Mouse (Mus musculus) myocyte (in vitro differentiated cells): ENCODE measurements around the gene Ttll11.

Experiments
- CEBPB ChIP-seq: IDR thresholded peaks from 2 replicates; pipeline ENCODE4 v1.6.1; 2011; ENCODE audit warnings: mild to moderate bottlenecking, moderate library complexity; ENCODE audit not compliant: poor library complexity, insufficient read depth, severe bottlenecking
- E2F4 ChIP-seq: IDR thresholded peaks from one replicate; pipeline ENCODE4 v1.6.1; 2011; ENCODE audit warnings: mild to moderate bottlenecking, control low read depth, moderate library complexity; ENCODE audit not compliant: insufficient read depth
- MAX ChIP-seq: IDR thresholded peaks from one replicate; pipeline ENCODE4 v1.6.1; 2011; ENCODE audit warnings: low read depth, mild to moderate bottlenecking, control low read depth
- MYOD1 ChIP-seq, 3 experiments: IDR thresholded peaks; one replicate each; pipeline ENCODE4 v1.6.1; 2011; ENCODE audit warnings: control low read depth in 2 of 3, low read depth in 2 of 3, mild to moderate bottlenecking in 2 of 3, moderate library complexity in 1 of 3; ENCODE audit not compliant: insufficient read length in 2 of 3, control insufficient read depth in 1 of 3
- MYOG ChIP-seq, 3 experiments: IDR thresholded peaks; one replicate each; pipeline ENCODE4 v1.6.1; 2011; ENCODE audit warnings: control low read depth in 2 of 3, low read depth in 2 of 3, mild to moderate bottlenecking in 2 of 3; ENCODE audit not compliant: insufficient read length in 2 of 3, control insufficient read depth in 1 of 3, insufficient read depth in 1 of 3
- POLR2A ChIP-seq: IDR thresholded peaks from one replicate; pipeline ENCODE4 v1.6.1; 2011; ENCODE audit warnings: low read depth, mild to moderate bottlenecking, control low read depth, moderate library complexity; ENCODE audit not compliant: insufficient read length
- POLR2AphosphoS2 ChIP-seq: IDR thresholded peaks from one replicate; pipeline ENCODE4 v1.6.1; 2011; ENCODE audit warnings: low read depth, control low read depth; ENCODE audit not compliant: insufficient read length
- REST ChIP-seq: IDR thresholded peaks from one replicate; pipeline ENCODE4 v1.6.1; 2011; ENCODE audit warnings: mild to moderate bottlenecking, control low read depth, moderate library complexity; ENCODE audit not compliant: insufficient read depth, insufficient read length
- SRF ChIP-seq: IDR thresholded peaks from one replicate; pipeline ENCODE4 v1.6.1; 2011; ENCODE audit warnings: low read depth; ENCODE audit not compliant: control insufficient read depth, insufficient read length
- TCF12 ChIP-seq: IDR thresholded peaks from one replicate; pipeline ENCODE4 v1.6.1; 2011; ENCODE audit warnings: mild to moderate bottlenecking, control low read depth; ENCODE audit not compliant: poor library complexity, insufficient read depth, severe bottlenecking
- TCF3 ChIP-seq: IDR thresholded peaks from one replicate; pipeline ENCODE4 v1.6.1; 2011; ENCODE audit warnings: low read depth, control low read depth; ENCODE audit not compliant: insufficient read length
- USF1 ChIP-seq: IDR thresholded peaks from one replicate; pipeline ENCODE4 v1.6.1; 2011; ENCODE audit warnings: low read depth, mild to moderate bottlenecking, control low read depth, moderate library complexity

- TF ChIP-seq E2F4, result no peak
- TF ChIP-seq POLR2A, result no peak
- no peak for TF ChIP-seq MAX
- no peak for TF ChIP-seq USF1
- no peak for TF ChIP-seq REST
- no peak for TF ChIP-seq POLR2AphosphoS2
- no peak for TF ChIP-seq TCF12
- no peak for TF ChIP-seq CEBPB
- no peak for TF ChIP-seq TCF3
- peak in 2 of 3 experiments; percentile 59 to 68 for TF ChIP-seq MYOD1 (IDR thresholded peaks at IDR 0.05; ENCODE audit: control insufficient read depth in 1 of 3, insufficient read length in 2 of 3, low read depth in 2 of 3)
- TF ChIP-seq SRF, result no peak
- TF ChIP-seq MYOG (IDR thresholded peaks at IDR 0.05; ENCODE audit: control insufficient read depth in 1 of 3, insufficient read depth in 1 of 3, insufficient read length in 2 of 3, low read depth in 2 of 3), result peak in 1 of 3 experiments; percentile 35
Observed at GRCm38 (mm10) chr2:35838751-35839479, 140.8 kb downstream of the Ttll11 start.
